Comparison of ENCODE assay signal across 8 mouse cellular contexts in genomic region chr12:76370831-76371571, GRCm38 (mm10). TPM values are rescaled to one million over a fixed set of nuclear protein-coding genes. Genes with fewer than 3 reads are reported as not detected.
DNase-seq lines count a peak whose midpoint lies in the region; ATAC-seq lines count a peak whose summit lies in the region.

No protein-coding gene starts in this region.

- peak overlapping the region; percentile 66 for H3K4me3 ChIP-seq in forebrain, embryonic 15.5 days

- peak overlapping the region; percentile 98 for H3K27ac ChIP-seq in forebrain, embryonic 15.5 days (replicated peaks)

- peaks cover 37% of the 10 kb centered on the region for H3K4me1 ChIP-seq in forebrain, embryonic 15.5 days

- H3K36me3 ChIP-seq in forebrain, embryonic 15.5 days = no peaks in the 10 kb centered on the region

- DNase-seq in ES-CJ7 (ENCODE audit: low read depth, low spot score) = peak; percentile 81
- peak; percentile 67 for DNase-seq in cerebellum, adult 11-12 months
- DNase-seq in heart, postnatal 4 days = peak; percentile 87
- DNase-seq in layer of hippocampus, postnatal 10 days (ENCODE audit: low spot score in 2 of 2) = peak; percentile 68 to 74
- peak; percentile 81 for DNase-seq in lung, postnatal 14 days
- peak; percentile 75 for DNase-seq in retina, postnatal 1 day
- peak; percentile 80 to 85 for DNase-seq in thymus, postnatal 36 days

- under 1% methylated on average over 60 of the region's 63 CpGs for WGBS in forebrain, embryonic 15.5 days

- H3K9ac ChIP-seq in forebrain, embryonic 15.5 days (replicated peaks) = peak overlapping the region; percentile 99

- H3K27me3 ChIP-seq in forebrain, embryonic 15.5 days = no peaks in the 10 kb centered on the region

- H3K9me3 ChIP-seq in forebrain, embryonic 15.5 days = no peaks in the 10 kb centered on the region

- H3K4me2 ChIP-seq in forebrain, embryonic 15.5 days (replicated peaks) = peak overlapping the region; percentile 90

- peak; percentile 26; the same call in 1 of the 2 replicates for ATAC-seq in forebrain, embryonic 15.5 days (replicated peaks)

RNA-seq across cellular contexts. Expression of gene Zbtb1, which starts 0.9 kb away (rescaled TPM):
- polyA plus RNA-seq in forebrain, embryonic 15.5 days (2015; fragmentation: Nextera tagmentation; extraction: Ambion mirVana) = 4.5 TPM in 2 replicates
- total RNA-seq in heart, postnatal 4 days (2021) = 1 to 10 TPM; 6.9 to 7.6 TPM
- 1 to 10 TPM; 5.6 to 6.1 TPM for total RNA-seq in layer of hippocampus, postnatal 10 days (2021)

RNA-seq across cellular contexts. Expression of gene Zbtb25, which starts 1.6 kb away (rescaled TPM):
- 16.2 and 19.0 TPM in 2 replicates for polyA plus RNA-seq in forebrain, embryonic 15.5 days (2015; fragmentation: Nextera tagmentation; extraction: Ambion mirVana)
- 10 to 100 TPM in 1 of 2 experiments, 1 to 10 TPM in 1; 9.5 to 11.5 TPM for total RNA-seq in heart, postnatal 4 days (2021)
- total RNA-seq in layer of hippocampus, postnatal 10 days (2021) = 10 to 100 TPM; 16.9 to 20.9 TPM

RNA-seq across cellular contexts. Expression of gene Hspa2, which starts 33.0 kb away (rescaled TPM):
- polyA plus RNA-seq in forebrain, embryonic 15.5 days (2015; fragmentation: Nextera tagmentation; extraction: Ambion mirVana) = 4.5 and 5.7 TPM in 2 replicates
- 10 to 100 TPM; 13.5 to 14.6 TPM for total RNA-seq in heart, postnatal 4 days (2021)
- total RNA-seq in layer of hippocampus, postnatal 10 days (2021) = 10 to 100 TPM; 62.3 to 75.3 TPM

RNA-seq across cellular contexts. Expression of gene Akap5, which starts 46.3 kb away (rescaled TPM):
- 7.3 and 7.4 TPM in 2 replicates for polyA plus RNA-seq in forebrain, embryonic 15.5 days (2015; fragmentation: Nextera tagmentation; extraction: Ambion mirVana)
- total RNA-seq in heart, postnatal 4 days (2021) = 1 to 10 TPM; 3.2 to 3.3 TPM
- total RNA-seq in layer of hippocampus, postnatal 10 days (2021) = 10 to 100 TPM; 48.9 to 52.7 TPM

RNA-seq across cellular contexts. Expression of gene Ppp1r36, which starts 46.3 kb away (rescaled TPM):
- polyA plus RNA-seq in forebrain, embryonic 15.5 days (2015; fragmentation: Nextera tagmentation; extraction: Ambion mirVana) = 1.2 TPM in 2 replicates
- 1 to 10 TPM; 1.6 to 1.8 TPM for total RNA-seq in heart, postnatal 4 days (2021)
- total RNA-seq in layer of hippocampus, postnatal 10 days (2021) = 1 to 10 TPM; 1.5 to 2.5 TPM

Comparison
In these comparisons a context has a peak if more than half of its experiments do, and no peak if none do; other contexts are left out.
1. Peak in every context shown above with its lines: DNase-seq, ATAC-seq, H3K4me3 ChIP-seq and H3K27ac ChIP-seq.
2. RNA of gene Hspa2, which starts 33.0 kb away (total RNA-seq): 62.3 to 75.3 TPM in layer of hippocampus, postnatal 10 days; 13.5 to 14.6 TPM in heart, postnatal 4 days; every median in the first group is over 4 times any median in the second.